Mouse (Mus musculus) forebrain, embryonic 10.5 days (tissue): Measurements from ENCODE around the gene Snrk. TPM values are rescaled to one million over a fixed set of nuclear protein-coding genes. Genes with fewer than 3 reads are reported as not detected.

Source experiments
- DNase-seq: peaks from one replicate; pipeline ENCODE4 v3.0.0-alpha.2; 2017; ENCODE audit warnings: low spot score; ENCODE audit errors: extremely low spot score
- H3K27ac ChIP-seq: fragments of 300-500 bp; sonication (generic); 2 replicates; pipeline ENCODE4 v1.5.1; 2016; ENCODE audit warnings: mild to moderate bottlenecking
- H3K27me3 ChIP-seq: fragments of 300-500 bp; sonication (generic); 2 replicates; pipeline ENCODE4 v1.6.1; 2016; ENCODE audit warnings: mild to moderate bottlenecking; ENCODE audit not compliant: poor library complexity, severe bottlenecking
- H3K36me3 ChIP-seq: fragments of 300-500 bp; sonication (generic); replicated peaks from 2 replicates; pipeline ENCODE4 v1.6.1; 2016; ENCODE audit warnings: mild to moderate bottlenecking, moderate library complexity
- H3K4me1 ChIP-seq: fragments of 300-500 bp; sonication (generic); 2 replicates; pipeline ENCODE4 v1.6.1; 2016
- H3K4me3 ChIP-seq: fragments of 300-500 bp; sonication (generic); 2 replicates; pipeline ENCODE4 v1.5.1; 2016; ENCODE audit warnings: mild to moderate bottlenecking, moderate library complexity
- H3K9me3 ChIP-seq: fragments of 300-500 bp; sonication (generic); 2 replicates; pipeline ENCODE4 v1.6.1; 2016; ENCODE audit warnings: mild to moderate bottlenecking, moderate library complexity
- WGBS: fragments of 180-500 bp; shearing (Covaris S2); methylation state at CpG from one replicate; pipeline ENCODE4 v1.1.7; 2016; 5-methylcytosine and 5-hydroxymethylcytosine counted together
- polyA plus RNA-seq: library from polyadenylated mRNA; unstranded; fragments of >200 nt; fragmentation: Nextera tagmentation; extraction: Ambion mirVana; gene quantifications from 2 replicates; pipeline ENCODE4 v1.2.1, GENCODE M21; 2016

Gene Snrk
- polyA plus RNA-seq, 1 experiment from 2014 or later = 31.8 TPM

DNA sequence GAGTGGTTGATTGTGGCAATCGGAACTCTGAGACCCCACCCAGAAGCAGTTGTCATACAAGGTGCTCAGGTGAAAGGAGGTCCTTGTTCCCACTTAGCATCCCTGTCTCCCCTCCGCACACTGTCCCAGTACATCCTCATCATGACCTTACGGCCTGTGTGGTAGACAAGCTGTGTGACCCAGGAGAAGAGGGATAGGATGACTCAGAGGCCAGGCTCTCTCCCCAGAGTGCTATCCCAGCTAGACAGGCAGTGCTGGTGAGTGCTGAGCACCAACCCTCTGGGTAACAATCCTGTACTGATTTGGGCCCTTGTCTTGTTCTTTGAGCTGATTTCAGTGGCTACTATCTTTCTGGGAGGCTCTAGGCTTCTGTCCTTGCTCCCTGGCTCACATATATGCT is 81.6 kb downstream of the Snrk start:
- 95% methylated on average over 3 of the region's 3 CpGs for WGBS
- no peak overlapping the region for H3K4me3 ChIP-seq
- H3K9me3 ChIP-seq = no peaks in the 10 kb centered on the region
- no peak overlapping the region for H3K27ac ChIP-seq
- H3K27me3 ChIP-seq = no peaks in the 10 kb centered on the region
- DNase-seq = no peak
- H3K36me3 ChIP-seq = no peaks in the 10 kb centered on the region
- peaks cover 7% of the 10 kb centered on the region for H3K4me1 ChIP-seq

DNA sequence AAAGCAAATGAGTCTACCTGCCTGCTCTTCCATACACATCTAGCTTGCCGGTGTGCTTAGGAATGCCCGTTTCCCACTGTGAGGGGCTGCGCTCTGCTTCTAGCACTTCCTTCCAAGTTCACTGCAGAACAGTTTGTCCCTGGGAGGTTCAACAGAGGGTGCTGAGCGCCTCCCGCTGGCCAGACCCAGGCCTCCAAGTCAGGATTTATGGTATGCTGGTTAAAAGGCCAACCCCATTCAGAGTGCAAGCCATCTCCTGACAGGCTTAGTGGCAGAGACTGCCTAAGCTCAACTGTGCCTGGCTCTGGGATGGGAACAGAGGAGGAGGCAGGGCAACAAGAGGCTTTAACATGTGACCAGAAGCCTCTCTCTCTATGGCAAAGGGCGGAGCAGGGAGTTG is 82.2 kb downstream of the Snrk start:
- no peak overlapping the region for H3K27ac ChIP-seq
- H3K9me3 ChIP-seq = no peaks in the 10 kb centered on the region
- WGBS = 29% methylated on average over 6 of the region's 6 CpGs
- no peaks in the 10 kb centered on the region for H3K27me3 ChIP-seq
- no peaks in the 10 kb centered on the region for H3K36me3 ChIP-seq
- DNase-seq = no peak
- H3K4me3 ChIP-seq = no peak overlapping the region
- peaks cover 7% of the 10 kb centered on the region for H3K4me1 ChIP-seq

DNA sequence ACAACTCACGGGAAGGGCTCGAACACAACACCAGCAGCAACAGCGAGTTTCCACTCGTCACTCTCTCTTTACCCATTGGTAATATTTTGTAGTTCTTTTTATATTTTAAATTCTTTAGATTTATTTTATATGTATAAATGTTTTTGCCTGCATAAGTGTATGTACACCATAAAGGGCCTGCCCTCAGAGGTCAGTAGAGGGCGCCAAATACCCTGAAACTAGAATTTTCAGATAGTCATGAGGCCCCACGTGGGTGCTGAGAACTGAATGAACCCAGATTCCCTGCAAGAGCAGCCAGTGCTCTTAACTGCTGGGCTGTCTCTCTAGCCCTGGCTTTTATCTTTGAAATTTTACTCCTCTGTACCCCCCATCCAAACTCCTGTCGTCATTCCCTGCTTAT is 87.4 kb downstream of the Snrk start:
- WGBS = 72% methylated on average over 7 of the region's 7 CpGs
- peaks cover 14% of the 10 kb centered on the region for H3K4me1 ChIP-seq

DNA sequence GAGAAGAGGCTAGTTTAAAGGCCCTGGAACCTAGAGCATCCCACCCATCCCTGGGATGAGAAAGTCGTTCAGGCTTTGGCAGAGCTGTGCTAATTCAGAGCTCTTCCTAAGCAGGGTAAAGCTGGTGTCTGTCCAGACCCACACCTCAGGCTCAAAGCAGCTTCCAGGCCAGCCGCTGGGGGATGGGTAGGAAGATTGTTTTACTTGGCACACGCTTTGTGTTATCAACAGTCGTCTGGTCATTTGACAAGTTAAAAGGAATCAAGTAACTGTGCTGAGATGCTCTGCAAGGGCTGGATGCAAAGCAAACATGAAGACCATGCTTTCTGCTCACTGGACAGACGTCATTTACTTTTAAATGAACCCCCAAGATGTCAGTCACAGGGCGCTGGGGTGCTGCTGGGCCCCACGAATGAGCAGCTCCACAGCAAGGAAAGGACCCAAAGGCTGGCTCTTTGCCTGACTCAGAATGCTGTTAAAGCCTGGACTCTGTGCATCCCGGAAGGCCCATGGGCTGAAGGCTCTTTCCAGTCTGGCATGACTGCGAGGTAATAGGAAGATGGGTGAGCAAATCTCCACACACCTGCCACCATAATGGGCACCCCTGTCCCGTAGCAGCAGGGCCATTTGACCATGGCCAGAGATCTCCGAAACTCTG is 88.6 kb downstream of the Snrk start:
- no peaks in the 10 kb centered on the region for H3K27me3 ChIP-seq
- peaks cover 12% of the 10 kb centered on the region for H3K4me1 ChIP-seq
- DNase-seq = no peak
- H3K4me3 ChIP-seq = no peak overlapping the region
- WGBS = 79% methylated on average over 11 of the region's 11 CpGs
- H3K36me3 ChIP-seq = no peaks in the 10 kb centered on the region
- H3K9me3 ChIP-seq = no peaks in the 10 kb centered on the region
- H3K27ac ChIP-seq = no peak overlapping the region

More for the DNA sequence above, 87.4 kb downstream of the Snrk start:
- DNase-seq = no peak
- no peak overlapping the region for H3K27ac ChIP-seq
- no peak overlapping the region for H3K4me3 ChIP-seq
- H3K36me3 ChIP-seq = no peaks in the 10 kb centered on the region
- no peaks in the 10 kb centered on the region for H3K9me3 ChIP-seq
- no peaks in the 10 kb centered on the region for H3K27me3 ChIP-seq

DNA sequence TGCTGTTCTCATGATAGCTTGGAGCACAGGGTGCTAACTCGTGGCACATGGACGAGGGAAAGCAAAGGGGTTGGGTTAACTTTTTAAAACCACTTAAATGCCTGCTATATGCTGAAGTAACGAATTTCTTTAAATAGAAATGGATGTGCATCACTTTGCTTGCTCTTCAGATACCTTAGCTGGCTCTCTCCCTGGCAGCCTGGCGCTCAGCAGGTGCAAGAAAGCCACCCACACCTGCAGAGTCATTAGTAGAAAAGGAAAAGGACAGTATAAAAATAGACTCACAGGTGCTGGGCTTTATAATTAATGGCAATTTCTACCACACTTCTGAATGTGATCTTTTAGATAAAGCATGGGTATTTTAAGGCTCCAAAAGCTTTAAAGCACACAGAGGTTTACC is 91.2 kb downstream of the Snrk start:
- DNase-seq = no peak
- Histone ChIP-seq H3K27me3 (no peaks in the 10 kb centered on the region), H3K36me3 (no peaks in the 10 kb centered on the region), H3K4me3 (no peak overlapping the region), H3K27ac (no peak overlapping the region), H3K4me1 (peaks cover 12% of the 10 kb centered on the region), H3K9me3 (no peaks in the 10 kb centered on the region)
- 82% methylated on average over 4 of the region's 4 CpGs for WGBS

DNA sequence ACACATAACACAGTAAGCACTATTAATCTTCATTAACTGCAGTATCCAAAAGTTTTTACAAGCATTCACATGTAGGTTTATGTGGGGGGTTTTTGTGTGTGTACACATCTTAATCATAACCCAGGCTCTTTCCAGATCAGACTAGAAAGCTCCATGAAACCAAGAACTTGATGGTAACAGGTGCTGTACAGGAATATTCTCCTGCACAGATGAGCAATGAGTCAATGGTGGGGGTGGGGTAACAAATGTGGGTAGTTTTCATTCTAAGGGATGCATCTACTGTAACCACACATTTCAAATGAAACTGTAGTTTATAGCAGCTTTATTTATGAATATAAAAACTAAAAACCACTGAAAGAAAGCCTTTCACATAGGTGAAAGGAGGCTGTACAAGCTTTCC is 98.1 kb downstream of the Snrk start:
- H3K4me3 ChIP-seq = no peak overlapping the region
- no peak overlapping the region for H3K27ac ChIP-seq
- no peaks in the 10 kb centered on the region for H3K36me3 ChIP-seq
- no peaks in the 10 kb centered on the region for H3K9me3 ChIP-seq
- no peaks in the 10 kb centered on the region for H3K4me1 ChIP-seq
- no peaks in the 10 kb centered on the region for H3K27me3 ChIP-seq
- no peak for DNase-seq

DNA sequence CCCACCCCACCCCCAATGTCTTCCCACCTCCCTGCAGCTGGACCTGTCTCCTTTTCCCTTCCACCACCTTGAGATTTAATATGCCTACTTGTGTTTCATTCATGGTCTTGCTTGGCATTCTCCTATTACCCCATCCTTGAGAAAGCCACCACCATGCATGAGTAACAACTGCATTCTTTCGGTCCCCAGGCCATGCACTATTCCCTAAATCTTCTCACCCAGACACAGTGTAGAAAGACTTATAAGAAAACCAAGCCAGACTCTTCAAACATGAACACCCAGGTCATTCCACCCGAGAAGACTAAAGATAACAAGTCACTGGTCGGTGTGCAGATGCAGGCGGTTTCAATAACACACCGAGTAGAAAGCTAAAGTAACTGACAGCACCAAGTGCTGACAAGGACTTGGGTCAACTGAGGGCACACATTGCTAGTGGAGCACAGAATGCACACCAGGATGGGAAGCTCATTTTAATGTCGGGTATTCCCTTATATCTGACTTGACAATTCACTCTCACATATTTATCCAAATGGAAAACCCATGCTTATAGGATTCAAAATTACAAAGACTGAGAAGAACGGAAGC is 100.0 kb downstream of the Snrk start:
- no peaks in the 10 kb centered on the region for H3K4me1 ChIP-seq
- H3K27ac ChIP-seq = no peak overlapping the region
- no peaks in the 10 kb centered on the region for H3K27me3 ChIP-seq
- WGBS = 88% methylated on average over 7 of the region's 7 CpGs
- no peaks in the 10 kb centered on the region for H3K9me3 ChIP-seq
- no peaks in the 10 kb centered on the region for H3K36me3 ChIP-seq
- no peak for DNase-seq
- no peak overlapping the region for H3K4me3 ChIP-seq

Other genes starting within 250 kb of the Snrk start
- gene Ackr2, start 218.9 kb upstream of the Snrk start, polyA plus RNA-seq = 0.42 and 0.50 TPM in 2 replicates
- gene Cyp8b1, start 201.0 kb upstream of the Snrk start, polyA plus RNA-seq = not detected in 2 replicates
- gene Fam198a, start 166.3 kb upstream of the Snrk start, polyA plus RNA-seq = 0.41 and 0.58 TPM in 2 replicates
- 12.5 and 13.6 TPM in 2 replicates for gene Pomgnt2, start 120.2 kb upstream of the Snrk start, polyA plus RNA-seq
- gene Ano10, start 177.2 kb downstream of the Snrk start, polyA plus RNA-seq = 29.9 and 31.1 TPM in 2 replicates
- gene Abhd5, start 234.3 kb downstream of the Snrk start, polyA plus RNA-seq = 19.3 and 21.1 TPM in 2 replicates